Mouse (Mus musculus) C2C12 (cell line): ENCODE measurements at regions not wholly inside any gene's neighbourhood (a gene's known extent, or its start where the extent isn't known, plus 50 kb on each side); places are given as distances from the start of the nearest gene placed in this dataset.

Experiments used
- CEBPB ChIP-seq: IDR thresholded peaks from one replicate; pipeline ENCODE4 v1.6.1; 2011; ENCODE audit warnings: low read depth, mild to moderate bottlenecking, control low read depth, moderate library complexity
- CTCF ChIP-seq: IDR thresholded peaks from one replicate; pipeline ENCODE4 v1.5.1; 2011; ENCODE audit not compliant: control insufficient read depth, insufficient read depth, insufficient read length
- MAX ChIP-seq: IDR thresholded peaks from one replicate; pipeline ENCODE4 v1.6.1; 2011; ENCODE audit warnings: mild to moderate bottlenecking, control low read depth
- MYOD1 ChIP-seq: IDR thresholded peaks from one replicate; pipeline ENCODE4 v1.6.1; 2011; ENCODE audit warnings: low read depth; ENCODE audit not compliant: control insufficient read depth, insufficient read length
- MYOG ChIP-seq: IDR thresholded peaks from one replicate; pipeline ENCODE4 v1.6.1; 2011; ENCODE audit not compliant: control insufficient read depth, insufficient read length; ENCODE audit errors: extremely low read depth
- USF1 ChIP-seq: IDR thresholded peaks from one replicate; pipeline ENCODE4 v1.6.1; 2011; ENCODE audit warnings: low read depth, mild to moderate bottlenecking, control low read depth, moderate library complexity

DNA sequence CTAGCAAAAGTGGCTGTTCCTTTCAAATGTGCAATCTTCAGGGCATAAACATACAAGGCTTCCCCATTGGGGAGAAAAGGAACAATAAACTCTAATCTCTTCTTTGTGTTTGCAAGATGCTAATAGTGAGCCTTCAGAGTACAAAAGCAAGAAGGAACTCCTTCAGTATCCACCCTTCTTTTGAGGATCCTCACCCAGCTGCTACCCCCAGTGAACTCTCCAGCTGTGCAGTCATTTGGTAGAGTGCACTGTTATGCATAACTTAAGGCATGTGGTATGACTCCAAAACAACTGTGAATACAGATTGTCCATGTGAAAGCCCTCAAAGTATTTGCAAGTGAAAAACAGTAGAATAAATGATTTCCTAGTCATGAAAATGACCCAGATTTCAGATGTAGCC, 487.1 kb upstream of the Mef2c start:
- TF ChIP-seq CTCF (no peak), MYOG (no peak), MAX (no peak), USF1 (no peak), CEBPB (no peak), MYOD1 (no peak)
